Mouse (Mus musculus) testis, adult 2 months (tissue): Measurements from ENCODE around the gene Olfr891. TPM values are rescaled to one million over a fixed set of nuclear protein-coding genes. Genes with fewer than 3 reads are reported as not detected.
"Not testable (repeated sequence)": the region's sequence is repeated elsewhere in the genome, so short reads cannot be mapped to it uniquely, and the experiment has no call there.

Experiments
- H3K27ac ChIP-seq: fragments of 200-500 bp; 2 replicates; pipeline ENCODE4 v1.5.1; 2012; ENCODE audit warnings: low read depth, low read length; ENCODE audit not compliant: control insufficient read depth, insufficient read depth
- H3K27me3 ChIP-seq: fragments of 200-500 bp; 2 replicates; pipeline ENCODE4 v1.6.1; 2012; ENCODE audit warnings: mild to moderate bottlenecking, low read length, moderate library complexity; ENCODE audit not compliant: control insufficient read depth, insufficient read depth
- H3K36me3 ChIP-seq: fragments of 200-500 bp; 2 replicates; pipeline ENCODE4 v1.6.1; 2012; ENCODE audit warnings: mild to moderate bottlenecking, low read length; ENCODE audit not compliant: control insufficient read depth, insufficient read depth
- H3K4me1 ChIP-seq: fragments of 200-500 bp; 2 replicates; pipeline ENCODE4 v1.6.1; 2012; ENCODE audit warnings: low read length; ENCODE audit not compliant: control insufficient read depth, insufficient read depth
- H3K4me3 ChIP-seq: fragments of 200-500 bp; 2 replicates; pipeline ENCODE4 v1.5.1; 2012; ENCODE audit warnings: low read depth, mild to moderate bottlenecking, low read length, moderate library complexity, mixed read lengths; ENCODE audit not compliant: control insufficient read depth
- CTCF ChIP-seq: fragments of 200-500 bp; IDR thresholded peaks from 2 replicates; pipeline ENCODE4 v1.5.1; 2012; ENCODE audit warnings: low read depth, mild to moderate bottlenecking, inconsistent platforms, low read length, moderate library complexity; ENCODE audit not compliant: control insufficient read depth, insufficient read depth, insufficient replicate concordance
- POLR2A ChIP-seq: fragments of 200-500 bp; IDR thresholded peaks from 2 replicates; pipeline ENCODE4 v1.6.1; 2012; ENCODE audit warnings: low read depth, mild to moderate bottlenecking, inconsistent platforms, low read length, moderate library complexity; ENCODE audit not compliant: control insufficient read depth
- polyA plus RNA-seq: library from polyadenylated mRNA; depleted of rRNA; stranded (reverse); fragments of >200 nt; gene quantifications from 2 replicates; pipeline ENCODE4 v1.2.3, GENCODE M21; 2012; rRNA removed

The Olfr891 gene
- polyA plus RNA-seq, result not detected in 2 replicates

DNA sequence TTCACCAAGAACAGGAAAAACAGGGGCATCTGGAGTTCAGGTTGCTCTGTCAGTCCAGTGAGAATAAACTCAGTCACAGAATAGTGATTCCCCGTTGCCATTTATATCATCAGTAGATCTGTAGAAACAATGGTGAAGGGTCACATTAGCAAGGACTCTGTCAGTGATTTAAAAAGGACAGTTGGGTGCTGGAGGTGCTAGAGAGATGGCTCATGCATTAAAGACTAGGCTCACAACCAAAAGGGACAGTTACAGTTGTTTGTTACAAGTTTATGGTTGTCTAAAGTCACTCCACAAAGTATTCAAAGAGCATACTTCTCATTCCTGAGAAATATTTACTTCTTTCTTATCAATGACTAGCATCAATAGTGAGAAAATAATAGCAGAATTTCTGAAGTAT lies at the start of gene Olfr891:
Gene Olfr891, minus strand, starts transcription at position 101 of the 400 bp plus-strand sequence.
- no peaks in the 10 kb centered on the region for H3K36me3 ChIP-seq
- no peaks in the 10 kb centered on the region for H3K27me3 ChIP-seq
- H3K27ac ChIP-seq, result no peak within 1 kb of the TSS
- H3K4me3 ChIP-seq, result no peak within 1 kb of the TSS
- no peaks in the 10 kb centered on the region for H3K4me1 ChIP-seq
- no peak for TF ChIP-seq POLR2A

GRCm38 (mm10) chr9:38217755-38218154 lies 37.1 kb upstream of the Olfr891 start, which contains the start of gene Olfr894:
Gene Olfr894 (plus strand): TSS chr9:38218055.
- Histone ChIP-seq H3K4me3 (no peak within 1 kb of the TSS), H3K4me1 (no peaks in the 10 kb centered on the region), H3K27ac (no peak within 1 kb of the TSS), H3K36me3 (no peaks in the 10 kb centered on the region), H3K27me3 (no peaks in the 10 kb centered on the region)
- TF ChIP-seq CTCF, result no peak
- no peak for TF ChIP-seq POLR2A

DNA sequence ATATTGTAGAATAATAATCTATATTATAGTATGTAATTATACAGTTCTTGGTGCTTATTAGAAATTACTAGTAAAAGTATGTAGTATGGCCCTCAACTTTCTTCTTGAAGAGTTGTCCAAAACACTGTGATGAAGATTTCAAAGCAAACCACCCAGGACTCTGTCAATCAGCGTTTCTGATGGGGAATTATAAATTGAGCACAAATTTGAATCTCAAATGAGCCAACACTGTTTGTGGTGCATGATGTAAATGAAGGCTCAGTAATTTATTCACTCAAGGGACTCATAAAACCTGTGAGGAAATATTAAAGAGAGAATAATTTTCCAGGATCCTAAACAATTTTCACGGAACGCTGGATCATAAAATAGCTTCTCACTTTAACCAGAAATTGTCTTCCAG lies 27.4 kb upstream of the Olfr891 start, which contains the start of gene Olfr893:
Gene Olfr893, plus strand, starts transcription at position 301 of the 400 bp plus-strand sequence.
- Histone ChIP-seq H3K4me1 (no peaks in the 10 kb centered on the region), H3K36me3 (no peaks in the 10 kb centered on the region), H3K27ac (no peak within 1 kb of the TSS), H3K4me3 (no peak within 1 kb of the TSS), H3K27me3 (no peaks in the 10 kb centered on the region)
- TF ChIP-seq CTCF (no peak), POLR2A (no peak)

- not testable (repeated sequence) for H3K27me3 ChIP-seq, H3K4me3 ChIP-seq, H3K4me1 ChIP-seq, H3K36me3 ChIP-seq, H3K27ac ChIP-seq
Measured at GRCm38 (mm10) chr9:38168341-38168740, 12.3 kb downstream of the Olfr891 start.

GRCm38 (mm10) chr9:38142217-38142616 lies 38.4 kb downstream of the Olfr891 start, which contains the start of gene Olfr890:
Gene Olfr890 (plus strand): TSS chr9:38142517.
- no peak within 1 kb of the TSS for H3K4me3 ChIP-seq
- no peaks in the 10 kb centered on the region for H3K27me3 ChIP-seq
- H3K27ac ChIP-seq, result no peak within 1 kb of the TSS
- no peaks in the 10 kb centered on the region for H3K36me3 ChIP-seq
- H3K4me1 ChIP-seq, result no peaks in the 10 kb centered on the region
- TF ChIP-seq POLR2A, result no peak
- no peak for TF ChIP-seq CTCF

Other genes starting within 250 kb of the Olfr891 start
- gene Olfr881, start 189.0 kb downstream of the Olfr891 start, polyA plus RNA-seq, result not detected in 2 replicates
- gene Olfr883, start 155.0 kb downstream of the Olfr891 start, polyA plus RNA-seq, result not detected in 2 replicates
- not detected in 2 replicates for gene Olfr884, start 134.3 kb downstream of the Olfr891 start, polyA plus RNA-seq
- not detected in 2 replicates for gene Olfr885, start 119.5 kb downstream of the Olfr891 start, polyA plus RNA-seq
- gene Olfr887, start 96.7 kb downstream of the Olfr891 start, polyA plus RNA-seq, result not detected in 2 replicates
- not detected in 2 replicates for gene Olfr888, start 72.7 kb downstream of the Olfr891 start, polyA plus RNA-seq
- gene Olfr889, start 65.6 kb downstream of the Olfr891 start, polyA plus RNA-seq, result not detected in 2 replicates
- gene Olfr890, start 38.3 kb downstream of the Olfr891 start, polyA plus RNA-seq, result not detected in 2 replicates
- 0.09 TPM in 1 of 2 replicates, not detected in the other for gene Olfr893, start 27.5 kb upstream of the Olfr891 start, polyA plus RNA-seq
- gene Olfr894, start 37.2 kb upstream of the Olfr891 start, polyA plus RNA-seq, result not detected in 2 replicates
- not detected in 2 replicates for gene Olfr143, start 72.0 kb upstream of the Olfr891 start, polyA plus RNA-seq
- not detected in 2 replicates for gene Olfr895, start 87.0 kb upstream of the Olfr891 start, polyA plus RNA-seq
- 0.16 and 0.18 TPM in 2 replicates for gene Olfr896-ps1, start 110.3 kb upstream of the Olfr891 start, polyA plus RNA-seq
- gene Olfr25, start 148.2 kb upstream of the Olfr891 start, polyA plus RNA-seq, result 0.04 and 0.12 TPM in 2 replicates
- gene Olfr898, start 167.6 kb upstream of the Olfr891 start, polyA plus RNA-seq, result 0.25 TPM in 1 of 2 replicates, not detected in the other
- gene Olfr250, start 186.1 kb upstream of the Olfr891 start, polyA plus RNA-seq, result not detected in 2 replicates
- not detected in 2 replicates for gene Olfr251, start 196.3 kb upstream of the Olfr891 start, polyA plus RNA-seq
- gene Olfr147, start 220.9 kb upstream of the Olfr891 start, polyA plus RNA-seq, result not detected in 2 replicates
- gene Olfr901, start 248.6 kb upstream of the Olfr891 start, polyA plus RNA-seq, result not detected in 2 replicates